Mouse (Mus musculus) kidney, adult 2 months (tissue): ENCODE measurements around the gene Gm17660.

Source experiments
- CTCF ChIP-seq: fragments of 200-500 bp; conservative IDR thresholded peaks from 2 replicates; pipeline ENCODE4 v1.5.1; 2011; ENCODE audit warnings: low read depth, mild to moderate bottlenecking, control low read depth, low read length, moderate library complexity, mixed read lengths; ENCODE audit not compliant: insufficient read depth, insufficient read length
- POLR2A ChIP-seq: fragments of 200-500 bp; IDR thresholded peaks from one replicate; pipeline ENCODE4 v1.6.1; 2011; ENCODE audit warnings: low read depth, low read length, control low read depth

GRCm38 (mm10) chr5:104115890-104116289 is 38.5 kb upstream of the Gm17660 start:
- TF ChIP-seq CTCF (no peak), POLR2A (no peak)
